Mouse (Mus musculus): Measurements from ENCODE around the gene Msmp.
"Not testable (repeated sequence)": the region's sequence is repeated elsewhere in the genome, so short reads cannot be mapped to it uniquely, and the experiment has no call there.

The Msmp gene

DNA sequence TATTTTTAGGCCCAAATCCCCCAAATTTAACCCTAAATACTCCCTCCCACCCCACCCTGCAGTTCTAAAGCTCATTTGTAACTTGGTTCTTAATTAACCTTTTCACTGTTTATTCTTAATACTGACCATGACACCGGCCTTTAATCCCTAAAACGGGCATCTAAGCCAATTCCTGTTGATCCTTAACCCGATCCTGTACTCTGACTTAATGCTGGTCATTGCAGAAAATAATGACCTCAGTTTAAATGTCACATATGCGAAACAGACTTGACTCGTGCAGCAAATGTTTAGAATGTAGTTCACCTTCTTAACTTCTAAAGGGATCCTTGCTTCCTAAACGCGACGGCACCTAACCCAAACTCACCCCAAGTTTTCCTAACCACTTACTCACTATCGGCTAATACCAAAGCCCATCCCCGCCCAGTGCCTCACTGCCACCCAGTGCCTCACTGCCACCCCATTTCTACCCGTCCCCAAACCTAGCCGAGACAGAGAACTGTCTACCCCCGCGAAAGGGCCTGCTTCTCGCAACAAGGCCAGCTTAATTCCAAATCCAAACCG is 22.8 kb downstream of the Msmp start:
- DNase-seq (ENCODE audit: low spot score): no peak

GRCm38 (mm10) chr4:43560976-43561375 is 23.3 kb downstream of the Msmp start:
- DNase-seq (ENCODE audit: low spot score): no peak

DNA sequence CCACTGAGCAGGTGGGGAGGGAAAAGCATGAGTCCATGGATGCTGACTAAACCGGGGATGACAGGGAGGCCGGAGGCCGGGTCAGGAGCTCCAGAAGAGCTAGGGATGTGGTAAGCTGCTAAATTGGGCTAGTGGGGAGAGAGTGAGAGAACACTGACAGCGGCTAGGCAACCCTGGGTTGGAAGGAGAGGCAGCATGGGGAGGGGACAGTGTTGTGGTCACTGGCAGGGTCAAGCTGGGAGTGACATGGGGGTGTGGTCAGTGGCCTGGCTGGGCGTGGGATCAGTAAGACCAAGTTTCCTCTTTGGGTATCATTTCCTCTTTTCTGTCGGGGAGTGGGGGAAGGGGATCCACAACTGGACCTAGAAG is 24.1 kb downstream of the Msmp start:
- no peak for DNase-seq (ENCODE audit: low spot score)

- DNase-seq (ENCODE audit: low spot score): no peak
Observed at GRCm38 (mm10) chr4:43559519-43560242, 24.6 kb downstream of the Msmp start.

- DNase-seq (ENCODE audit: low spot score): peak; percentile 69
Observed at GRCm38 (mm10) chr4:43558631-43559356, 25.5 kb downstream of the Msmp start.

DNA sequence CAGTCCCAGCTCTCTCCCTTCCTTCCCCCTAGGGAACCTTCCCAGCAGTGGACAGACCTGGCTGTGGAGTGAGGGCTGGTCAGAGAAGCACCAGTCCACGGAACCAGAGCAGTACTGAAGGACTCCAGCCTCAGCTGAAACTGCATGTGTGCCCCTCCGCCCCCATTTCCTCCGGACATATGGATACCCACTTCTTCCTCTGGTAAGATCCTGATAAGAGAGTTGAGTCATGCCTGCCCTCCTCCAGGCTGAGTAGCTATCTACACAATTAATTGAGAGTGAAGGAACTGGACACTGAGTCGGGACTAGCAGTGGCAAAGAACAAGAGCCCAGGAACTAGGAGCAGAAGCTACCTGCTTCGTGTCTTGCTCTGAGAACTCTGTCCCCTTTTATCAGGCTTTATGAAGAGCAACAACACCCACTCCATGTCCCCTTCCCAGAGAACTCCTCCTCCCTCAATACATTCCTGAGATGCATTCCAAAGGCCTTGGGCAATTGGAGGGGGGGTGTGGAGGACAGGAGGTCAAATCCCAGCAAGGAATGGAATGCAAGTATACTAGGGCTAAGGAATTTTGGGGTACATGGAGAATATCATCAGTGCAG is 26.2 kb downstream of the Msmp start:
- no peak for DNase-seq (ENCODE audit: low spot score)

DNA sequence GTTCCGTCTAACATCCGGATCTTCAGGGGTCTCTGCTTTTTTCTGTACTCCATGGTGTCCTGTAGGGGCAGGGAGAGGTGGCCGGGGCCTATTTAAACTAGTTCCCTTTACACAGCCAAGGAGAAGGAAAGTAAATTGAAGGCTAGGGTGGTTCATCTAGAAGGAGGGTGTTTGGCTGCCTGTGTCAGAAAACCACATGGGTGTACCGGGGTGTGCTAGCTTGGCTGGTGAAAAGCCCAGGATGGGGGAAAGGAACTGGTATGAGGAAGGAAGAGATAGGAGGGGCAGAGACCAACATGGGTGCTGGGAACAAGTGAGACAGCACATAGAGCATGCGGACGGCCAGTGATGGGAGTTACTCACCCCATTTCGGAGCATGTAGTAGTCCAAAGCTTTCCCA is 28.4 kb downstream of the Msmp start:
- DNase-seq (ENCODE audit: low spot score): no peak

- DNase-seq (ENCODE audit: low spot score): no peak
Observed at GRCm38 (mm10) chr4:43553891-43554290, 30.4 kb downstream of the Msmp start.

DNA sequence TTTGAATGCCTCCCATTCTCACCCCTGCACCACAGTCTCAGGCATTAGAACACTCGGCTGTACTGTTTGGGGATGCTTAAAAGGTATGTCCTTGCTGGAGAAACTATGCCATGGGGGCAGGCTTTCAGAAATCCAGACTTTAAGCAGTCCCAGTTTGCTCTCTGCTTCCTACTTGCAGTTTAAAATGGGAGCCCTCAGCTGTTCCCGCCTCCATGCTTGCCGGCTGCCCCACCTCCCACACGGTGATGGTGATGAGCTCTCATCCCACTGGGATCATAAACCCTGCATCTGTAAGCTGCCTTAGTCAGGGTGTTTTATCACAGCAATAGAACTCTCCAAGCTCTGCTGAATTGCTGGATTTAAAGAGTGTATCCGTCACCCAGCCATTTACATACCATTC is 31.9 kb downstream of the Msmp start:
- DNase-seq (ENCODE audit: low spot score): no peak

GRCm38 (mm10) chr4:43551854-43552253 is 32.4 kb downstream of the Msmp start:
- not testable (repeated sequence) for DNase-seq (ENCODE audit: low spot score)

GRCm38 (mm10) chr4:43549055-43549454 is 35.2 kb downstream of the Msmp start:
- no peak for DNase-seq (ENCODE audit: low spot score)

GRCm38 (mm10) chr4:43547160-43547559 is 37.1 kb downstream of the Msmp start:
- no peak for DNase-seq (ENCODE audit: low spot score)

DNA sequence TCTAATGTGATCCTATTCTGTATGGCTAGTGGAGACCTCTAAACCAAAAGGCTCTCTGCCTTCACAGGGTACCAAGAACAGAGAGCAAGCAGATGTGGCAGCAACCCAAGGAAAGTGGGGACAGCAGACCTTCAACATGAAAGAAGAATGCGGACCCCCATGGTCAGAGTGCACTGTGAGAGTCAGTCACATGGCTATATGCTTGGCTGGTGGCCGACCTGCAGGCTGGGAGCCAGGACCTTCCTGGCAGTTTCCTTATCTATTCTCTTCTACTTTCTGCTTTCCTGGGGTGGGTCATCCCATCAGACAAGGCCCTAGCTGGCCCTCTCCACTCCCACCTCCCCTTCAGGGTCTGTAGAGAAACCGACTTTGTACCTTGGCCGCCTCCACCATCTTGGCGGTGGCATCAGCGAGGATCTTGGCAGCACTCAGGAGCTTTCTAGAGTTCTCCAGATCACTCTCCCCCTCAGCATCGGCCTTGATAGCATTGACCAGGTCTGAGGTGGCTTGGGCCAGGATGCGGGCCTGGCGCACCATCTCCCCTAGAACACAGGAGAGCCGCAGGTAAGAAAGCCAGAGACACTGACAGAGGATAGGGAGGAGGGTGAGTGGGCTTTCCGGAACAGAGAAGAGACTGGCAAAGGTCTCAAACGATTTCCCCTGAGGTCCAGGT is 37.8 kb downstream of the Msmp start:
- peak; percentile 35 for DNase-seq (ENCODE audit: low spot score)

GRCm38 (mm10) chr4:43542044-43542443 is 42.2 kb downstream of the Msmp start:
- DNase-seq (ENCODE audit: low spot score): no peak

DNA sequence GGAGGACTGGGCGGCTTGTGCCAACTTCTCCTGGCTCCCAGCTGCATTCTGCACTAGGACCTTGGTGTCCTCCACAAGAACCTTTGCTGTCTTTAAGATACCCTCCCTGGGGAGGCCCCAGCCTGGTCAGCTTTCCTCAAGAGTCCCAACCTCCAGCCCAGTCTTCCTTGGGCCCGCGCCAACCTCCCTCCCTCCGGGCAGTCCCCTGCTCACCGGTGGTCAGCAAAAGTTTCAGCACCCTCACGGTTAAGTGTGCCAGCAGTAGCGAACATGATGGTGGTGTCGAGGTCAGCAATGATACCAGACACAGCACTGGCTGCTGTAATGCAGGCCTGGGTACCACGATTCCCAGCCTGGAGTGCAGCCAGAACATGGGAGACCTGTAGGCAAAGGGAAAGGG is 48.3 kb downstream of the Msmp start:
- no peak for DNase-seq (ENCODE audit: low spot score)

GRCm38 (mm10) chr4:43535628-43536027 is 48.7 kb downstream of the Msmp start:
- DNase-seq (ENCODE audit: low spot score): no peak

GRCm38 (mm10) chr4:43533270-43533669 is 51.0 kb downstream of the Msmp start:
- peak; percentile 56 for DNase-seq (ENCODE audit: low spot score)

Data from ovary, postnatal 36 days (tissue).